Mouse (Mus musculus) gastrocnemius, postnatal 25 days (tissue): ENCODE results near the gene L2hgdh. TPM values are rescaled to one million over a fixed set of nuclear protein-coding genes. Genes with fewer than 3 reads are reported as not detected.
"Not testable (repeated sequence)": the region's sequence is repeated elsewhere in the genome, so short reads cannot be mapped to it uniquely, and the experiment has no call there.

Experiments used
- DNase-seq: peaks from one replicate; pipeline ENCODE4 v3.0.0; 2022
- microRNA-seq, 2 experiments: library from miRNA; unstranded; fragments of <30 nt; microRNA quantifications; one replicate each; pipeline ENCODE4 v1.2.0; 2021; ENCODE audit warnings: borderline replicate concordance in 2 of 2
- total RNA-seq, 2 experiments: library from RNA; stranded (reverse); gene quantifications; 1 replicate in 1 of 2; 2 replicates in 1 of 2; pipeline ENCODE4 v1.2.3; 2021

Gene L2hgdh
- total RNA-seq, 2 experiments from 2014 or later = 31.2 to 32.7 TPM

GRCm38 (mm10) chr12:69674176-69674575 is 50.5 kb downstream of the L2hgdh start:
- no peak for DNase-seq

GRCm38 (mm10) chr12:69666721-69667120 is 58.0 kb downstream of the L2hgdh start:
- no peak for DNase-seq

GRCm38 (mm10) chr12:69661658-69662057 is 63.0 kb downstream of the L2hgdh start:
- no peak for DNase-seq

GRCm38 (mm10) chr12:69653973-69654372 is 70.7 kb downstream of the L2hgdh start:
- not testable (repeated sequence) for DNase-seq

- DNase-seq = no peak
These were observed 75.2 kb downstream of the L2hgdh start for GRCm38 (mm10) chr12:69649511-69649910.

GRCm38 (mm10) chr12:69645821-69646616 is 78.7 kb downstream of the L2hgdh start:
- no peak for DNase-seq

GRCm38 (mm10) chr12:69644877-69645276 is 79.8 kb downstream of the L2hgdh start:
- no peak for DNase-seq

GRCm38 (mm10) chr12:69642877-69643276 is 81.8 kb downstream of the L2hgdh start:
- DNase-seq = no peak

Small RNA genes lying within 50 kb of the gene (microRNA-seq; reads per million reads assigned to microRNA genes)
- 0 reads per million in 2 experiments for gene Mir681

Other genes starting within 250 kb of the L2hgdh start
- 1 to 10 TPM; 3.5 to 4.2 TPM for gene Vcpkmt, start 141.8 kb downstream of the L2hgdh start, total RNA-seq
- 10 to 100 TPM; 35.3 to 39.6 TPM for gene Sos2, start 43.0 kb downstream of the L2hgdh start, total RNA-seq
- gene Atp5s, start 77 bp upstream of the L2hgdh start, total RNA-seq = 10 to 100 TPM; 11.9 to 12.3 TPM
- gene Cdkl1, start 66.4 kb upstream of the L2hgdh start, total RNA-seq = under 1 TPM; 0.54 to 0.56 TPM
- 1 to 10 TPM; 1.7 to 2.4 TPM for gene Atl1, start 167.7 kb upstream of the L2hgdh start, total RNA-seq
- 10 to 100 TPM; 19.2 to 20.4 TPM for gene Map4k5, start 168.3 kb upstream of the L2hgdh start, total RNA-seq